Mouse (Mus musculus) Muller cell, postnatal 12 days (primary cell): Measurements from ENCODE around the gene Chrdl1.

ENCODE experiments used
- DNase-seq: peaks from one replicate; pipeline ENCODE4 v3.0.0-alpha.2; 2015; ENCODE audit errors: inconsistent ontology term

The Chrdl1 gene

GRCm38 (mm10) chrX:143393791-143394369, at the start of gene Chrdl1:
Gene Chrdl1, minus strand, starts transcription at chrX:143394262.
- peak; percentile 72 for DNase-seq

DNA sequence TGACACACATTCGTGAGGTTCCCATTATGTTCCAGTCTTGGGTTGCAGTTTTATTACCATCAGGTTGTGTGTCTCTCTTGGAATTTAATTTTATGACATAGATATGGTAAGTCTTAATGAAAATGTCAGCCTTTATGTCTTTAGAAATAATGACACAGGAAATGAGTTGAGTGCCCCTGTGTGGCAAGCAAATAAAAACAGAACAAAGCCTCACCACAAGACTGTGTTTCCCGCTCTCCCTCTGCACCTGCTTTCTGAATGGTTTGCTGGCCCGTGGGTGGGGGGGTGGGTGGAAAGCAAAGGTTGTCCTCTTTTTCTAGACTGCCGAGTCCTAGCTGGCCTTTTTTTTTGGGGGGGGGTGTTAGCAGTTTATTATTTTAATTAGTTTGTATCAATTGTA, 48.6 kb upstream of the Chrdl1 start:
- no peak for DNase-seq

DNA sequence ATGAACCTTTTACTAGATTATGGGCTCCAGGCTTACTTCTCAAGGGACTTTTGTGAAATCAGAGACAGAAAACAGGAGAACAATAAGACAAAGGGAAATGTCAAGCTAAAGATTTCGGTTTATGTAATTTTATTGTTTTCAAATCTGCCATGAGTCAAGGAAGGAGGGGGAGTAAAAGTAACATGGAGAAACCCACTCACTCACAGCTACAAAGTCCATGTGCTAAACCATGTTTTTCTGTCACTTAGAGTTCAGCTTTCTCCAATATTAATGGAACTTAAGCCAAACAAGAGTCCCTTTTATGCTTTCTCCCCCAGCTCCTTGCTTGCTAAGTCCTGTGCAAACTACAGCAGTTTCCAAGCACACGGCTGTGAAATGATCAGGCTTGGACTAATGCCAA, 10.5 kb upstream of the Chrdl1 start:
- DNase-seq: no peak

GRCm38 (mm10) chrX:143366256-143366959, 27.7 kb downstream of the Chrdl1 start:
- DNase-seq: no peak

DNA sequence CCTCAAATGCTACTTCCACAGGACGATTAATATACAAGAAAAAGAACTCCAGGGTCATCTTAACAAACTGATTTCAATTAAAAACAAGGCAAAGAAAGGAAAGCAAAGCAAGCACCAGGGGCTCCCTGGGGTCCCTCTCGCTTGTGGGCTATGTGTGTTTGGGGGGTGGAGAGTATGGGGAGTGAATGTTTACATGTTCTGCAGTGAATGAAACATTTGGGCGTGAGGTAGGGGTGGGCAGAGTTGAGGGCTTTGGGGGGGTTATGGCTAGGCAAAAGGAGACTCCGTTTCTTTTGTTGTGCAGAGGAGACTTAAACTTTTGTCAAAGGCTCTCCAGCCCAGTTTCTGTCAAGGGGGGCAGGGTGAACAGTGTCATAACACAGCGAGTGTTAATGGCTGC, 46.8 kb downstream of the Chrdl1 start:
- no peak for DNase-seq

DNA sequence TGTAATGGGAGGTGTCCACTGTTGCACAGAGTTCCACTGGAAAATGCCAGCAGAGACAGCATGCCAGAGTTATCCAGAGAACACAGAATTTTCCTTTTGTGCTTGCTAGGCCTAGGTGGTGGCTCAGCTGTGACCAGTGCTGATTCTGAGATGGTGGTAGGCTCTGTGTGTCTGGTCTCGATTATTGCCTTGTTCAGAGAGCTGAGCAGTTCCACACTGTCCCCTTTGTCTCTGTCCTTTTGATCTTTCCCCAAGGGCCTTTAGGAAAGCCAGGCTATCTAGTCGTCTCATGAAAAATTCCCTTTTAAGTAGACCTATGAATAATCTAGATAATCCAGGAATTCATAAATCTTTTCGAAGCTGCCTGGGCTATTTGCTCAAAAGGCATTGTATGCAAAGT, 47.3 kb downstream of the Chrdl1 start:
- DNase-seq: peak; percentile 26

GRCm38 (mm10) chrX:143344509-143345495, 49.3 kb downstream of the Chrdl1 start:
- peak; percentile 98 for DNase-seq

DNA sequence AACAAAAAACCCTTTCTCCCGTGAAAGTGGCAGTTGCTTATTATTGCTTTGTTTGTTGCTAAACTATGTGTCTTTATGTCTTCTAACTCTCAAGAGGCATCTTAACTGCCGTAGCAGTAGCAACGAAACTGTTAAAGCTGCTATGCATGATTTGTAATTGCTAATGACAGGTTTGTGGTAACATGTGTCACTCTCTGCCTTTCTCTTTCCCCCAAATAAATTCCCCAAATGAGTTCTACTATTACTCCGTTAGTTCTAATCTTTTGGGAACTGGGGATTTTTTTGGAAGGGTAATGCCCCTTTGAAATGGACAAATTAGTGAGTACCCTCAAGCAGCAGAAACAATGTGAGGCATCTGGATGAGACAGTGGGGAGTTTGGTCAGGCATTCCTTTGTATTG, 55.9 kb downstream of the Chrdl1 start:
- peak; percentile 89 for DNase-seq

DNA sequence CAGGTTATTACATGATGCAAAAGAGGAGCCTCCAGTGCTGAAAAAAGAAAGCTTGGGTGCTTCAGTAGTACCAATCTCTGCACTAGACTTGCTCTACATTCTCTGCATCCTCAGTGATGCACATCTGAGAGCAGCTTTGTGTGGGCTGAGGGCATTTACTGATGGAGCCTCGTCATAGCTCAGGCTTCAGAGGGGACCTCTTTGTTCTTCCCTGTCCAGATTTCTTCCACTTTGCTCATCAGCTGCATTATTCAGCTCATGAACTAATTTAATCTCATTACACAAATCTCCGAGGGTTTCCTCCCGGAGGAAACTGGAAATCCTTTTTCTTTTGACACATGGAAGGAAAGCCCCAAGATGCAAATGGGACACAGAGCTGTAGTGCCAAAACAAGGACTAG, 56.5 kb downstream of the Chrdl1 start:
- DNase-seq: peak; percentile 84

GRCm38 (mm10) chrX:143336661-143337060, 57.4 kb downstream of the Chrdl1 start:
- peak; percentile 87 for DNase-seq

DNA sequence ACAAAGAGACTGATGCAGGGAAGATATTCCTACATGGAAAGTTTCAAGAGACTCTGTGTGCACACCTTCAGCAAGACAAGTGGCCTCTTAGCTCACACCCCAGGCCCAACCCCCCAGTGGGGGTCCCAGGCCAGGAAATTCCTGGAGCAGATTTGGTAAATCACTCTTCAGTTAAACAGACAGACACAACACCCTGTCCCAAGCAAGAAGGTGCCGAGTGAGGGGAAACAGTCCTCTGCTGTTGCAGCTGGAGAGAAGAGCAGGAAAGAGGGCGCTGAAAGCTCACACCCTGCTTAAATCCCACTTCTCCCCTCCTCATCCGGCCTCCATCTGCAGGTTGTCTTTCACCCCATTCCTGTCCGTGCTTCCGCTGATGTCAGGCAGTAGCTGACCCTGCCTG, 58.2 kb downstream of the Chrdl1 start:
- no peak for DNase-seq

DNA sequence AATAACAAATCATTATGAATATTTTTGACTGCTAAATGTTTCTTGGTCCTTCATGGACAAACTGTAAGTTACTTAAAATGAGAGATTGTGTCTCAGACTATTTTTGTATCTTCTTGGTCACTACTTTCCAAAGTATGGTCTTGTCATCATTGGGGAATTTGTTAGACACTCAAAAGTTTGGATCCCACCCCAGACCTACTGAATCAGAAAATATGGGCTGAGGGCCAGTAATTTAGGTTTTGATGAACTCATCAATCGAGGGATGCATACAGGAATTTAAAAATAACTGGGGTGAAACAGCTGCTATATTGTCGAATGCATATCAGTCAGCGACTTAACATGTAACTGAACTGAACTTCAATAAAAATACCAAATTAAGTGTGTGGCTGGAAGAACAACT, 80.9 kb downstream of the Chrdl1 start:
- peak; percentile 64 for DNase-seq

- no peak for DNase-seq
These were observed 99.3 kb downstream of the Chrdl1 start for GRCm38 (mm10) chrX:143294726-143295125.

DNA sequence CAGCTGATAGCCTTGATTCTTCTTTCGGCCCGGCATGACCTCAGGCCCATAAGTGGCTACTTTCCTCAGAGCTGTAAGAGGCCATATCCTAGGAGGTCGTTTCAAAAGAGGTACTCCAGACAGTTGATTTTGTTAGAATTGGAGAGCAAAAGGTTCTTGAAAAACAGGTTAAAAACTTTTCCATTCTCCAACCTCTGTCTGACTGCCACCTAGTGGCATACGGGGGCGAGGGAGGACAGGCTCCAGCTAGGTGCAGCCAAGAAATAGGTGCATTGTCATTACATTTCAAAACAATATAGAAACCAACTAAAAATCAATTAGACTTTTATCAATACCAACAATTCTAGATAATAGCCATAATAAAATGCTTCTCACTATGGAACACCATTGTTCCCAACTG, 118.9 kb downstream of the Chrdl1 start:
- DNase-seq: no peak

DNA sequence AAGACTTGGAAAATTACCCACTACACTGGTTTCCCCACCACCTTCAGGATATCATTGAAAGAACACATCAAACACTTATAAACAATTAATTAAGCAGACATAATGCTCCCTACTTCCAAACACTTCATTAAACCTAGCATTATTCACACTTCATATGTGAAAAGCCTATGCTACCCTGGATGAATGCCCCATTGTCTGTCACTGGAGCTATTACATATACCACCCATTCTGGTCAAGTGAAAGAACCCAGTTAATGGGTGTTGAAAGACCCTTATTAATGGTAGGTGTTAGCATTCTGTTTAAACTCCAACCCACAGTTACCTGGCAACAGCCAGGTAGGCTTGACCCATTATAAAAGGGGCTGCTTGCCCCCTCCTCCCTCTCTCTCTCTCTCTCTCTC, 143.4 kb downstream of the Chrdl1 start:
- no peak for DNase-seq
